Mouse (Mus musculus): ENCODE measurements around the gene Edc3.
"Not testable (repeated sequence)": the region's sequence is repeated elsewhere in the genome, so short reads cannot be mapped to it uniquely, and the experiment has no call there.

Gene Edc3

DNA sequence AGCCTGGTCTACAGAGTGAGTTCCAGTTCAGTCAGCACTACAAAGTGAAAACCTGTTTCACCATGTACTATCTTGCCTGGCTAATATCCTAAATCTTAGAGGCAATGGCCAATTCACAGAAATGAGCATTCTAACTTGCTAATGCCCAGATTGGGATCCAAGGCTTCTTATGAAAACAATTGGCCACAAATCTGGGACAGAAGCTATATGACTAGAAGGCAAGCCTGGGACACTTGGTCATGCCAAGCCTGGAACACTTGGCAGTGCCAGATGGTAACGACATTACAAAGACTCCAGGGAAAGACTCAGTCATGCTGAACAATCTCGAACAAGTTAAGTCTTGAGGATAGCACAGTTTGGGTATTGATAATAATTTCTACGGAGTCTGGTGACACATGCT lies 1.8 kb upstream of the Edc3 start:
- DNase-seq (ENCODE audit: low spot score) = no peak

DNA sequence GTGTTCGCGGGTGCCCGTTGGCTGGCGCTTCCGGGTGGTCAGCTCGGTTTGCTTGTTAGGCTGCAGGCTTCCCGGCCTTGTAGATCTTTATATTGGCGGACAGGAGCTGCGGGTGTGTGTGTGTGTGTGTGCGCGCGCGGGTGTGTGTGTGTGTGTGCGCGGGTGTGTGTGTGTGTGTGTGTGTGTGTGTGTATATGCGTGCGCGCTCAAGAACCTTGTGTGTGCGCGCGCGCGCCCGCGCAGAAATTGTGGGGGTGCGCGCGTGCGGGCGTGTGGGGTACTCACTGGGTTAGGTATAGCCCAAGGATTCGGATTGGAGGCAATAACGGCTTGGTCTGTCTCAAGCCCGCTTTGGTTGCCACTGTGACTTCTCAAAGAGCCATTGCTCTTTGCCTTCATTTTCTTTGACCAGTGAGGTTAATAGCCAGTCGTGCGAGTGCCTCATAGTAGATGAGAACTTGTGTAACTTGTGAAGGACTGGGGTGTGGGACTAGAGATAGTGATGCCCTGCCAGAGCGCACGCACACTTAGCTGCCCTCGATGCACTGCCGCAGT lies 457 bp downstream of the Edc3 start:
- no peak for DNase-seq (ENCODE audit: low spot score)

DNA sequence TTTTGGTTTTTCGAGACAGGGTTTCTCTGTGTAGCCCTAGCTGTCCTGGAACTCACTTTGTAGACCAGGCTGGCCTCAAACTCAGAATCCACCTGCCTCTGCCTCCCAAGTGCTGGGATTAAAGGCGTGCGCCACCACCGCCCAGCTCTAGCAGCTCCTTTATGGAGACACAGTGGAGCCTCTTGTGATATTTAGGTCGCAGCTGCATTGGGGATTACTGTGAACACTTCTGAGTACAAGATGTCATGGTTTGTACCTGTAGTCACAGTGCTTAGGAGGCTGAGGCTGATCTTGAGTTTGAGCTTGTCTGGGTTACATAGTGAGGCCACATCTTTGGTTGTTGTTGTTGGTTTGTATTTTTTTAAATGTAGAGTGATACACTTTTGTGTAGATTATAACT lies 1.9 kb downstream of the Edc3 start:
- DNase-seq (ENCODE audit: low spot score) = not testable (repeated sequence)

DNA sequence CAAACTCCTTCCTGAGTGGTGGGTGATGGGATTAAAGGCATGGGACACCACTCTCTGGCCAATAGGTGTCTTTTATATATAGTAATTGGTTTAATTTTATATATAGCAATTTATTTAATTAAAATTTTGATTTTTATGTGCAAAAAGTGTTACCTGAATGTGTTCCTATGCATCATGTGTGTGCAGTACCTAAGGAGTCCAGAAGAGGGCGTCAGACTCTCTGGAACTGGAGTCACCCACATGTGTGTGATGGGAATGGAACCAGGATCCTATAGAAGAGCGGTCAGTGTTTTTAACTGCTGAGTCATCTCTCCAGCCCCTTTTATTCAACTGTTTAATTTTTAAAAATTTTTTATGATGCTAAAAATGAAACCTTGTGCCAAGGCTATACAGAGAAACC lies 3.9 kb downstream of the Edc3 start:
- no peak for DNase-seq (ENCODE audit: low spot score)

DNA sequence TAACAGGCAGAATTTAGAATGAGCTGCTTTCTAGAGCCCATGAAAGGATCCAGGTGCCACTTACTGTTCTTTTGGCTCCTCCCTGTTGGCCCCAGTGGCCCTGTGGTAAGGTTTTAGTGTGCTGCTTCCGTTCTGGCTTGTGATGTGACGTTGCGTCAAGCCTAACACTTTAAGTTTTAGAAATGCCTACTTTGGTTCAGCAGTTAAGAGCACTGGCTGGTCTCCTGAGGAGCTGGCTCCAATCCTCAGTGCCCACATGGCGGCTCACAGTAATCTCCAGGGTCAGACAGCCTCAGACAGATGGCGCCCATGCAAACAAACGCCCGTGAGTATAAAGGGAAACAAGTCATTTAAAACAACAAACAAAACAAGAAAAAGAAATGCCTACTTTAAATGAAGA lies 10.1 kb downstream of the Edc3 start:
- DNase-seq (ENCODE audit: low spot score) = no peak

DNA sequence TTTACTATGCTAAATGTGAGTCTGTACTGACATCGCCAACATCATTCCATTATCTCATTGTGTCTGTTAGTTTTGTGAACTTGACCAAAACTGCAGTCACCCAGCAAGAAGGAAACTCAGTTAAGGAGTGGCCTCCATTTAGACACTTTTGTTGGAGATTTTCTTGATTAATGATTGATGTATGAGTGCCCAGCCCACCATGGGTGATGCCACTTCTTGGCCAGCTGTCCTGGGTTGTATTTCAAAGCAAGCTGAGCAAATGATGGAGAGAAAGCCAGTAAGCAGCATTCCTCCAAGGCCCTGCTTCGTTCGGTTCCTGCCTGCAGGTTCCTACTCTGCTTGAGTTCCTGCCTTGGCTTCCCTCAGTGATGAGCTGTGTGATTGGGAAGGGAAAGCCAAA lies 12.4 kb downstream of the Edc3 start:
- no peak for DNase-seq (ENCODE audit: low spot score)

DNA sequence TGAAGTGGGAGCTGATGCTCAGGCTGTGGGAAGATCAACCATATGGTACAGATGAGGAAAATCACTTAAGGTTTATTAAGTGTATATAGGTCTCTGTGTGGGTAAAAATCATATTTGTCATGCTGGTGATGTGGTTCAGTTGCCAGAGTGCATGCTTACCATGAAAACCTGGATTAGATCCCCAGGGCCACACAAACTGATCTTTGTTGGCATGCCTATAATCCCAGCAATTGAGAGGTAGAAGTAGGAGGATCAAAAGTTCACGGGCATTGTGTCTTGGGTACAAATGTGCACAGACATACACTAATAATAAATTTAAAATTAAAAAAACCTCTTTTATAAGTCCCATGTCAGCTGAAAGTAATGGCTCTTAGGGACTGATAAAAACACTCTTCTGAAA lies 14.0 kb downstream of the Edc3 start:
- DNase-seq (ENCODE audit: low spot score) = no peak

DNA sequence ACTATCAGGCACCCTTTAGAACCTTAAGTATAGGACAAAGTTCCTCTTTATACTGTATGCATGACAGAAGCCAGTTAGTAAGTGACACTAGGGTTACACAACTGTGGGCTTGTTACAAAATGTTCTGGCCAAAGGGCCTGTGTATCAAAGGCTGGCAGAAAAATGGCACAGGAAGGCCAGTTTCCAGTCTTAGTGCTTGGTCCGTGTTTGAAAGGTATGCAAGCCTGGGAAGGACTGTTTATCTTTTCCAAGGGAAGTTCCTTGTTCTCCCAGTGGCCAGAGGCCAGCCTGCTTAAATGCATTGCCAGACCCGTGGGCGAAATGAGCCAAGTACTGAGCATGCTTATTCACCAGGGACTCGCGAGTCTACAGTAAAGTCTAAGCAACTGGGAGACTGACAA lies 15.0 kb downstream of the Edc3 start:
- no peak for DNase-seq (ENCODE audit: low spot score)

DNA sequence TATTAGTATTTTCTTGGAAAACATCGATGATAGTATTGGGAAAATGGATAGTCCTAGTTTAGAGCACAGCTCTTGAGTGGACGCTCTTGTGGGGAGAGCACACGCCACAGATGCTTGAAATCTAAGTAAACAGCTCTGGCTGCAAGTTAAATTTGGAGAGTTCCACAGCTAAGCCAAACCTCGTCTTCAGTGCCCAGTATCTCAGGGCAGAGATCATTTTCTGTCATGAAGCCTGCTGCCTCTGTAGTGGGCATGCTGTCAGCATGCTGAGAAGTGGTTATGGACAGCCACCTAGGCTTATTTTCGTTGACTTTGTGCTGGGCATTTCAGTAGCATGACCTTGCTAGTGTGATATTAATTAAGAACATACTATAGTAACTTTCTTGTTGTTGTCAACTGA lies 15.5 kb downstream of the Edc3 start:
- DNase-seq (ENCODE audit: low spot score) = no peak

DNA sequence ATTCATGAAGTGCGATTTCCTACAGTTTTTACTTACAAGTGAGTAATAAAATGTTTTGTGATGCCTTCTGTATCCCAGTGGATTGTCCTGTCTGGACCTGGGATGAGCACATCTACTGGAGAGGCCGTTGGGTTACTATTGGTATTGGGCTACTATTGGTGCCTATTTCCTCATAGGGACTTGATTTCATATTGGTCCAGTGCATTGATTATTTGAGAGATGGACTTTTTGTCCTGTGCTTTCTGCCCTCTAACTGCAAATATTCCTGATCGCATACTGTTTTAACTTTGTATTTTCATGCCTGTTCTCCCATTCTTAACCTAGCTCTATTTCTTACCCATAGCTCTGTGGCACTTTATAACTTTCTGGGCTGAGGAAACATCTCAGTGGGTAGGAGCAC lies 16.4 kb downstream of the Edc3 start:
- no peak for DNase-seq (ENCODE audit: low spot score)

DNA sequence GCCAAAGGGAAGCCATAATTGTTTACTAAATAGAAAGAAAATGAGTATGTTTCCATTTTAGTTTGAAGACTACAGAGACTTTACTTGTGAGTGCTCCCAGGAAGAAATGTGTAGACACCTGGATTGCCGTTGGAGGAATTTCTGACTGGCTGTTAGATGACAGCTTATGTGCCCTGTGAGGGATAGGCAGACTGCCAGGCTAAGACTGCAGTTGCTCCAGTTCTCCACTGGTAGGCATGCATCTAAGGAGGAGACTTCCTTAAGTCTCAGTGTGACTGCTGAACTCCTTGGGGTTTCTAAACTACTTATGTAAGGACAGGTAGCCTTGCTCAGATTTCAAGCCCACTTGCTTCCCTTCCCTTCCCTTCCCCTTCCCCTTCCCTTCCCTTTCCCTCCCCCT lies 20.0 kb downstream of the Edc3 start:
- DNase-seq (ENCODE audit: low spot score) = no peak

DNA sequence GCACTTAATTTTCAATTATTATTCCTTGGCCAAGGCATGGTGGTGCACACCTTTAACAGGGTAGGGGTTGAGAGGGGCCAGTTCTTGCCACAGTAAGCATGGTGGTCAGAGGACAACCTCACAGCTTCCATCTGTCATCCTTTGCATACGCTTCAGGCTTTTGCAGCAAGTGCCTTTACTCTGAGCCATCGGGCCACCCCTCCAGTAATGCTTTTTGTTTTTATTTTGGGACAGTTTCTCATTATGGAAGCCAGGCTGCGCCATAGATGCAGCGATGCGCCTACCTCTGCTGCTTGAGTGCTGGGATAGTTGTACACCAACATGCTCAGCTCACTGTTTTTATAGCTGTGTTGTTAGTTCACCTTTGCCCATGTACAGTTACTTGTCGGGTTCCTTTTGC lies 25.3 kb downstream of the Edc3 start:
- DNase-seq (ENCODE audit: low spot score) = no peak

DNA sequence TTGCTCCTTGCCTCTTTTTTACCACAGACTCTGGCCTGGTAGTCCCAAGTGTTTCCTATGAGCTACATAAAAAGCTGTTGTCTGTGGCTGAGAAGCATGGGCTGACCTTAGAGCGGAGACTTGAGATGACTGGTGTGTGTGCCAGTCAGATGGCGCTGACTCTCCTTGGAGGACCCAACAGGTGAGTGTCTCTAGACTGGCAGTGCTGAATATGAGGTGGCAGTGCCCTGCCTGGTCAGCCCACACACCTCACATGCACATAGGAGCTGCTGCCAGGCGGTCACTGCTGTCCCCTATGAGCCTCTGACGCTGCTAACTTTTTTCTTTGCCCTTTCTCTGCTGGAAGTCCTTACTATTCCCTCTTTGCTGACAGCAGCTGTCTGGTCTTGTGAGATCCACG lies 31.5 kb downstream of the Edc3 start:
- no peak for DNase-seq (ENCODE audit: low spot score)

DNA sequence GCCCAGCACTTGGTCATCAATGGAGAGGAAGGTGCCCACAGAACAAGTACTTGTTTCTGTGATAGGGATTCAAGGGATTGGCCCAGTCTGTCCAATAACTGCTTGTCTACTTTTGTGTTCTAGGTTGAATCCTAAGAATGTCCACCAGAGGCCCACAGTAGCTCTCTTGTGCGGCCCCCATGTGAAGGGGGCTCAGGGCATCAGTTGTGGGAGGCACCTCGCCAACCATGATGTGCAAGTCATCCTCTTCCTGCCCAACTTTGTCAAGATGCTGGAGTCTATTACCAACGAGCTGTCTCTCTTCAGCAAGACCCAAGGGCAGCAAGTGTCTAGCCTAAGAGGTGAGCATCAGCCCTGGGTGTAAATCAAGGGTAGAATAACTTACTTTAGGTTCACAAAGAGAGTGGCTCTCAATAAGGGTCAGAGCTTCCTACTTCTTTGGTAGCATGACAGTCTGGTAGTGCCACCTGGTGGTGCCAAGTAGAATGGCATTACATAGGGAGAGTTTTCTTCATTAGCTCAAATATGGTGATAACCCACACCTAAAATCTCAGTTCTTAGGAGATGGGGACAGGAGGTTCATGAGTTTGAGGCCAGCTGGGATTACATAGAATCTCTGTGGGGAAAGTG lies 36.2 kb downstream of the Edc3 start:
- peak; percentile 37 for DNase-seq (ENCODE audit: low spot score)

DNA sequence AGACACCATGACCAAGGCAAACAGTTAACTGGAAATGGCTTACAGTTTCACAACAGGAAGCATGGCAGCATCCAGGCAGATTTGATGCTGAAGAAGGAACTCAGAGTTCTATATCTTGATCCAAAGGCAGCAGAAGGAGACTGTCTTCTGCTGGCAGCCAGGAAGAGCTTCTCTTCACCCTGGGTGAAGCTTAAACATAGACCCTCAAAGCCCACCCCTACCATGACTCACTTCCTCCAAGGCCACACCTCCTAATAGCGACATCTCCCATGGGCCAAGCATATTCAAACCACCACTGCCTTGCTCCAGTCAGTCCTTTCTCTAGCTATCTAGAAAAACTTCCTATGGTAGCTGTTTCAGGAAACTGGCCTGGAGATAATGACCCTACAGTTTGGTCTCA lies 38.7 kb downstream of the Edc3 start:
- no peak for DNase-seq (ENCODE audit: low spot score)

DNA sequence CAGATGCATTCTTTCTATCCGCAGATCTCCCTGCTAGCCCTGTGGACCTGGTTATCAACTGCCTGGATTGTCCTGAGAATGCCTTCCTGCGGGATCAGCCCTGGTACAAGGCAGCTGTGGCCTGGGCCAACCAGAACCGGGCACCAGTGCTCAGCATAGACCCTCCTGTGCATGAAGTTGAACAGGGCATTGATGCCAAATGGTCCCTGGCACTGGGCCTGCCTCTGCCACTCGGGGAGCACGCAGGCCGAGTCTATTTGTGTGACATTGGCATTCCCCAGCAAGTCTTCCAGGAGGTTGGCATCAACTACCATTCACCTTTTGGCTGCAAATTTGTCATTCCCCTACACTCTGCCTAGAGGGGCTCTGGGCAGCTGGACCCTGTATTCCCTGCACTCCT lies 39.8 kb downstream of the Edc3 start:
- DNase-seq (ENCODE audit: low spot score) = no peak

DNA sequence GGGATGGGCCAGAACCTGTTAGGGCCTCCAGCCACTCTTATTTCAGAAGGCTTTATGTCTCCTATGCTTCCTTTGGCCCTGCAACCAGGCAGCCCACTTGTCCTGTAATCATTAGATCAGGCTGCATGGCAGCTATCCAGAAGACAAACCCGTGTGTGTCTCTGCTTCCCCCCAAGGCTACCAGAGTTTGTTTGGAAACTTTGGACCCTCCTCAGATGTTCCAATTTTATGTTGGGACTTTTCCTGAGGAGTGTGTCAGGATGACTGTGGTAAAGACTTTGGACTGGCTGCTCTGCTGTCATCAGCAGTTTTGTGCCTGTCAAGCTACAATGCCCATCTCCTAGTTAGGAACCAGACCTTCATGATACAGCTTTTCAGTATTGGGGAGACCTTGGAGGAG lies 40.5 kb downstream of the Edc3 start:
- DNase-seq (ENCODE audit: low spot score) = no peak

DNA sequence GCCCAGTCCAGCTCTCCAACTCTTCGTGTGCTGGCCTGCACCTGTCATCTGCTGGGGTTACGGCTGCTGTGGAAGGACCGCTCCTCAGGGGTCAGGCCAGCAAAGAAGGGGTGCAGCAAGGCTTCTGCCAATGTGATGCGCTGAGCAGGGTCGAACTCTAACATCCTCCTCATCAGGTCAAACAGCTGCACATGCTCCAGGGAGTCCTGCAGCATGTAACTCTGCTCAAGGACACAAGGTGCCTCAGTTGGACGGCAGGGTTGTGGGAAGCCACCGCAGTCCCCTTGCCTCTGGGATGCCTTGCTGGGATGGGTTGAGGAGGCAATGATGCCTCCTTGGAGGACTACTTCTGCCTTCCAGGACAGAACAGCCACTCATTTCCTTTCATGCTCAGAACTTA lies 42.6 kb downstream of the Edc3 start:
- DNase-seq (ENCODE audit: low spot score) = no peak

DNA sequence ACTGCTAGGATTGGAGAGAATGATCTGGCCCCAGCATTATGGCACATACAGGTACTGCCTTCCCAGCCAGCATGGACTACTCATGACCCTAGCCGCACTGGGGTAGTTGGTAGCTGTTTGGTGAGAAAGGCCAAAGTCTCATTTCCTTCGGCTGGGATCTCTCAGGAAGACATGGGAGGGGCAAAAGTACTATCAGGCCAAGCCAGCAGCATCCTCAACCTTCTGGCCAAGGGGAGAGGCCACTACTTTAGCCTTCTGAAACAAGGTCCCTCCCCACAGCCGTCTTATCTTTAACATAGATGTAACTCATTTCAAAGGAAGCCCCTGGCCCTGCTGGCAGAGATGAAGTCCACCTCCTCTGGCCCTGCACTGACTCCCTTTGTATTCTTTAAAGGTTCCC lies 49.2 kb downstream of the Edc3 start:
- peak; percentile 36 for DNase-seq (ENCODE audit: low spot score)

DNA sequence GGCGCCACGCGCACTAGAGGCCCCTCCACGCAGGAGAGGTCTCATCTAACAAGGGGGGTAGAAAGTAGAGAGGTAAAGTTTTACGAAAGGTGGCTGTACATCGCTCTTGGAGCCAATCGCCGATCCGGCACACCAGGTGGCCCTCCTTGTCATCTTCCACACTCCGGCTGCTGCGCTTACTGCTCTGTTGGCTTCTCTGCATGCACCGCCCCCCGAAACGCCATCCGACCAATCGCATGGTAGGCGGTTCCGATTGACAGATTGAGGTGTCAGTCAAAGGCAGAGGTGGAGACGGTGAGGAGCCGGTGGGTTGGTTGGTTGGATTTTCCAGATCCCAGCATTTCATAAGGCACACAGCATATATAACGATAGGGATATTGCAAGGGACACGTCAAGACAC lies 50.2 kb downstream of the Edc3 start:
- no peak for DNase-seq (ENCODE audit: low spot score)

DNA sequence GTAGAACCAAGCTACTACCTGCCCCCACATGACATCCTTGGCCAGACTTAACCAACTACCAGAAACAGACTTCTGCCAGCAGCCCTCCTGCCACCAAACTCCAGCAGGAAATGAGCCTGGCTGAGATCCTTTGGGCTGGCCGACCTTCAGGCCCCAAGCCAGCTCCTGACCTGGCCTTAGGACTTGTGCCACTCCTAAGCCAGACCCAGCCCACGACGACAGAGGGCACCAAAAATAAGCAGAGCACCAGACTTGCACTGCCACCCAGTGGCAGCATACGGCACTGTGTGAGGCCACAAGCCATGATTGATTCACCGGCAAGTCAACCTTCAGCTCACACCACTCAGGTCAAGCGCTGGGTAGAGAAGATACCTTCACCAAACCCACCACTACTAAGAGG lies 50.9 kb downstream of the Edc3 start:
- peak; percentile 69 for DNase-seq (ENCODE audit: low spot score)

DNA sequence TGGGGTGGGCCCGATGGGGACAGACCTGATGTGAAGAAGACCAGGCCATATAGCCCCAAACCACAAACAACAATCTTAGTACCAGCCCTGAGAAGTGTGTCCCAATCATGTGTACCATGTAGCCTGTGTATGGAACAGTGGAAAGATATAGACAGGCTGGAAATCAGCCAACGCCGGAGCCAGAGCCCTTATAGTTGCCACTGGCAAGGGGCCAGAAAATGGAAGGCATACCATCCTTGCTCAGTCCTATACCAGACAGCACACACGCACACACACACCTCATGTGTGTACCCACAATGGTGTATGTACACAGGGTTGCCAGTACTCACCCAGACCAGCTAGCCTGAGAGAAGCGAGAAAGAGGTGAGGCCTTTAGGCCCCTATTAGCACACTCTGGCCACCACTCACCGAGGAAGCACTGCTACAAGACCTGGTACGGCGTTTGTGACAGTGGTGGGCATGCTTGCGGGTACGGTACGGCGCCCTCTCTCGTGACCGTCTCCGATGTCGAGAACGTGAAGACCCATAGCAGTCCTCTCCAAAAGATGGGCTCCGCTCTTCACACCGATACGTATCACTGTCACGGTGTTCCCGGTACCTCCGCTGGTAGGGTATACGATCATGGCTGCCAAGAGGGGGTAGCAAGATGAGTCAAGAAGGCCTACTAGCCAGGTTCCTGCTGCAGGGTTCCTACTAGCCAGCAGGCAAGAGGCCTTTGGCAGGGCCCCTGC lies 52.2 kb downstream of the Edc3 start:
- DNase-seq (ENCODE audit: low spot score) = no peak

DNA sequence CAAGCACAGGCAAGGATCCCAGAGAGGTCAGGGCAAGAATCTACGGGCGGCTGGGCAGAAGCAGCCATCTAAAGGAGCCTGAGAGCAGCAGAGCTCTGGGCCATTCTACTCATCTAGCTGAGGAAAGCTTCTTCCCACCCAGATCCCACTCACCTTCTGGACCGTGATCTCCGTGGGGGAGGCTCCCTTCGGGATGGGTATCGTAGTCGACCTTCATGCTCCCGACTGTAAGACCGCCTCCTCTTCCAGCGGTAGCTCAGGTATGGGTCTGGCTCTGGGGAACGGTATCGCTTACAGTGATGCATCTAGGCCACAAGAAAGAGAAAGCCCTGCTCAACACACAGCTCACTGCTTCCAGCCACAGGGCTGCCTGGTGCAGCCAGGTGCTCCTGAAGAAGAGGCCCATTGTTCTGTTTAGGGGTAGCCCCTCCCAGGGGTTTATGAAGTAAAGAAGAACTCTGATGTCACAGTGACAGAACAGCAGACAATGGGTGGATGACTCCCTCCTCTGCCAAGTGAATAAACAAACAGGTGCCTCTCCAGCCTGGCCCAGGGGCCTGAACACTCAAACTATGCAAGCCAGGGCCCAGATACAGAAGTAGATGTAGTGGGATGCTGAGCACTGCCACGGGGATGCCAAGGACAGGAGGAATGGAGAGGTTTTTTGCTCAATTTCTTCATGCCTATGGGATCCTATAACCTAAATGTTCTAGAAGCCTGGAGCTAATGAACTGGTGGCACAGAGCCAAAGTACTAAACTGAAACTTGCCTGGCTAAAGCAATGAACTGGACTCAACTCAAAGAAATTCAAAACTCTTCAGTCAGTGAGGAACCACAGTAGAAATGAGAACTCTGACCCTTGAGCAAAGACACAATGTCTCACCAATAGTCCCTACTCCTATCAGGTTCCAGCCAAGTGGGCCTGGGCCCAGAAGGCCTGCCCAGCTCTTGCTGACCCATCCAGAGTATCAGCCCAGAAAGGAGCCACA lies 53.5 kb downstream of the Edc3 start:
- no peak for DNase-seq (ENCODE audit: low spot score)
